8 mouse cellular contexts compared by ENCODE assay signal in genomic region chr7:28370977-28371513, GRCm38 (mm10). TPM values are rescaled to one million over a fixed set of nuclear protein-coding genes. Genes with fewer than 3 reads are reported as not detected.
DNase-seq lines count a peak whose midpoint lies in the region; ATAC-seq and TF ChIP-seq lines count a peak whose summit lies in the region.

No protein-coding gene starts in this region.

- no peaks in the 10 kb centered on the region for H3K36me3 ChIP-seq in heart, adult 2 months (ENCODE audit: control insufficient read depth, insufficient read depth, low read length)
- peaks cover 12% of the 10 kb centered on the region for H3K36me3 ChIP-seq in embryonic facial prominence, embryonic 11.5 days (replicated peaks; ENCODE audit: control insufficient read depth, insufficient read depth, low read depth, low read length)
- peaks cover 7% of the 10 kb centered on the region for H3K36me3 ChIP-seq in intestine, embryonic 16.5 days (ENCODE audit: control insufficient read depth, insufficient read depth, low read length)

- H3K4me3 ChIP-seq in heart, adult 2 months = peak overlapping the region; percentile 77
- H3K4me3 ChIP-seq in embryonic facial prominence, embryonic 11.5 days (ENCODE audit: low read depth, low read length) = peak overlapping the region; percentile 89
- H3K4me3 ChIP-seq in intestine, embryonic 16.5 days (ENCODE audit: low read length) = peak overlapping the region; percentile 83

- no peak for TF ChIP-seq EP300 in heart, adult 2 months (IDR thresholded peaks at IDR 0.05; ENCODE audit: insufficient read depth, low read depth, low read length)

- DNase-seq in heart, adult 2 months = peak in 1 of 2 experiments; percentile 35
- DNase-seq in heart, postnatal 25 days (ENCODE audit: low spot score) = no peak
- DNase-seq in embryonic facial prominence, embryonic 11.5 days (ENCODE audit: low spot score) = no peak
- peak; percentile 64 for DNase-seq in lung, postnatal 14 days
- no peak for DNase-seq in frontal cortex, postnatal 10 days (ENCODE audit: low spot score in 2 of 2)
- DNase-seq in adrenal gland, postnatal 4 days (ENCODE audit: low spot score in 2 of 2) = no peak
- DNase-seq in retina, postnatal 1 day = no peak

- no peak for ATAC-seq in embryonic facial prominence, embryonic 11.5 days (replicated peaks; ENCODE audit: insufficient number of reproducible peaks, low FRiP score, low TSS enrichment, low read depth)
- no peak for ATAC-seq in intestine, embryonic 16.5 days

- peaks cover 12% of the 10 kb centered on the region for H3K4me1 ChIP-seq in heart, adult 2 months (ENCODE audit: control insufficient read depth, insufficient read depth, low read length)
- H3K4me1 ChIP-seq in embryonic facial prominence, embryonic 11.5 days (ENCODE audit: control insufficient read depth, insufficient read depth, low read length) = peaks cover 4% of the 10 kb centered on the region
- peaks cover 28% of the 10 kb centered on the region for H3K4me1 ChIP-seq in intestine, embryonic 16.5 days (ENCODE audit: control insufficient read depth, insufficient read depth, low read length)

- WGBS in heart, adult 2 months = 17% methylated on average over 11 of the region's 11 CpGs
- 10% methylated on average over 11 of the region's 11 CpGs for WGBS in embryonic facial prominence, embryonic 11.5 days
- WGBS in intestine, embryonic 16.5 days = 2% methylated on average over 11 of the region's 11 CpGs

- TF ChIP-seq POLR2A in heart, adult 2 months (IDR thresholded peaks at IDR 0.05; ENCODE audit: insufficient read depth, low read depth, low read length) = 0 out of 2 replicates have a peak, but pooled peaks have one; percentile 30

- H3K9me3 ChIP-seq in embryonic facial prominence, embryonic 11.5 days (replicated peaks; ENCODE audit: control insufficient read depth, low read length) = no peaks in the 10 kb centered on the region
- H3K9me3 ChIP-seq in intestine, embryonic 16.5 days (ENCODE audit: control insufficient read depth, low read length) = no peaks in the 10 kb centered on the region

- peak overlapping the region; percentile 82 for H3K4me2 ChIP-seq in embryonic facial prominence, embryonic 11.5 days (ENCODE audit: low read depth, low read length)
- H3K4me2 ChIP-seq in intestine, embryonic 16.5 days (ENCODE audit: low read depth, low read length) = peak overlapping the region; percentile 88

- no peaks in the 10 kb centered on the region for H3K27me3 ChIP-seq in heart, adult 2 months (ENCODE audit: control insufficient read depth, insufficient read depth, low read length)
- H3K27me3 ChIP-seq in embryonic facial prominence, embryonic 11.5 days (ENCODE audit: control insufficient read depth, insufficient read depth, low read length) = no peaks in the 10 kb centered on the region
- no peaks in the 10 kb centered on the region for H3K27me3 ChIP-seq in intestine, embryonic 16.5 days (replicated peaks; ENCODE audit: control insufficient read depth, insufficient read depth, low read length)

- TF ChIP-seq CTCF in heart, adult 2 months (IDR thresholded peaks at IDR 0.05) = no peak

- intact Hi-C loops in heart, adult 2 months (cut with DNase I) = loop anchor here (1.0 to 5.0 kb wide), 2 partner anchors 20 to 226 kb away; partner anchors contain the start of genes Pak4 and Samd4b
- intact Hi-C loops in heart, postnatal 25 days (cut with DNase I) = loop anchor here (2.0 kb wide), 1 partner anchor 20 kb away; the partner anchor contains the start of gene Rps16

- H3K79me2 ChIP-seq in heart, adult 2 months (replicated peaks; ENCODE audit: control insufficient read depth, insufficient read depth, low read length) = no peaks in the 10 kb centered on the region; the same call in none of the 2 replicates

- H3K27ac ChIP-seq in heart, adult 2 months = peak overlapping the region; percentile 85
- peak overlapping the region; percentile 93 for H3K27ac ChIP-seq in embryonic facial prominence, embryonic 11.5 days (replicated peaks; ENCODE audit: low read depth, low read length)
- peak overlapping the region; percentile 95 for H3K27ac ChIP-seq in intestine, embryonic 16.5 days (ENCODE audit: low read length)

- peak overlapping the region; percentile 93 for H3K9ac ChIP-seq in heart, adult 2 months (ENCODE audit: low read depth, low read length)
- peak overlapping the region; percentile 96 for H3K9ac ChIP-seq in embryonic facial prominence, embryonic 11.5 days (replicated peaks; ENCODE audit: low read length)
- H3K9ac ChIP-seq in intestine, embryonic 16.5 days (ENCODE audit: low read depth, low read length) = peak overlapping the region; percentile 95

RNA-seq across cellular contexts. Expression of gene Plekhg2, which starts 1.4 kb away (rescaled TPM):
- total RNA-seq in heart, adult 2 months (2021) = 10 to 100 TPM; 10.4 to 14.3 TPM
- polyA plus RNA-seq in heart, adult 2 months (2012; rRNA removed) = 15.9 and 16.3 TPM in 2 replicates
- total RNA-seq in heart, postnatal 25 days (2021) = 10 to 100 TPM; 13.1 to 20.4 TPM
- 38.8 and 50.0 TPM in 2 replicates for polyA plus RNA-seq in embryonic facial prominence, embryonic 11.5 days (2014; fragmentation: Nextera tagmentation; extraction: Ambion mirVana)
- polyA plus RNA-seq in intestine, embryonic 16.5 days (2015; fragmentation: Nextera tagmentation; extraction: Ambion mirVana) = 37.9 and 38.2 TPM in 2 replicates
- 10 to 100 TPM; 39.3 to 47.2 TPM for total RNA-seq in adrenal gland, postnatal 4 days (2021)

RNA-seq across cellular contexts. Expression of gene Zfp36, which starts 9.0 kb away (rescaled TPM):
- total RNA-seq in heart, adult 2 months (2021) = 10 to 100 TPM; 19.4 to 26.3 TPM
- 26.1 and 28.2 TPM in 2 replicates for polyA plus RNA-seq in heart, adult 2 months (2012; rRNA removed)
- 10 to 100 TPM; 14.1 to 18.0 TPM for total RNA-seq in heart, postnatal 25 days (2021)
- 4.7 and 5.5 TPM in 2 replicates for polyA plus RNA-seq in embryonic facial prominence, embryonic 11.5 days (2014; fragmentation: Nextera tagmentation; extraction: Ambion mirVana)
- polyA plus RNA-seq in intestine, embryonic 16.5 days (2015; fragmentation: Nextera tagmentation; extraction: Ambion mirVana) = 37.3 and 43.6 TPM in 2 replicates
- total RNA-seq in adrenal gland, postnatal 4 days (2021) = 10 to 100 TPM; 12.0 to 13.3 TPM

RNA-seq across cellular contexts. Expression of gene Rps16, which starts 20.6 kb away (rescaled TPM):
- total RNA-seq in heart, adult 2 months (2021) = 100 to 1,000 TPM; 496 to 556 TPM
- polyA plus RNA-seq in heart, adult 2 months (2012; rRNA removed) = 312 and 411 TPM in 2 replicates
- 100 to 1,000 TPM; 489 to 520 TPM for total RNA-seq in heart, postnatal 25 days (2021)
- polyA plus RNA-seq in embryonic facial prominence, embryonic 11.5 days (2014; fragmentation: Nextera tagmentation; extraction: Ambion mirVana) = 988 and 991 TPM in 2 replicates
- 977 and 1,010 TPM in 2 replicates for polyA plus RNA-seq in intestine, embryonic 16.5 days (2015; fragmentation: Nextera tagmentation; extraction: Ambion mirVana)
- 1,000 to 10,000 TPM; 1,647 to 1,689 TPM for total RNA-seq in adrenal gland, postnatal 4 days (2021)

RNA-seq across cellular contexts. Expression of gene Med29, which starts 21.5 kb away (rescaled TPM):
- total RNA-seq in heart, adult 2 months (2021) = 10 to 100 TPM; 20.8 to 21.5 TPM
- polyA plus RNA-seq in heart, adult 2 months (2012; rRNA removed) = 48.8 and 50.4 TPM in 2 replicates
- 10 to 100 TPM; 18.2 to 20.9 TPM for total RNA-seq in heart, postnatal 25 days (2021)
- 50.1 and 50.6 TPM in 2 replicates for polyA plus RNA-seq in embryonic facial prominence, embryonic 11.5 days (2014; fragmentation: Nextera tagmentation; extraction: Ambion mirVana)
- 52.6 and 53.9 TPM in 2 replicates for polyA plus RNA-seq in intestine, embryonic 16.5 days (2015; fragmentation: Nextera tagmentation; extraction: Ambion mirVana)
- total RNA-seq in adrenal gland, postnatal 4 days (2021) = 10 to 100 TPM; 24.2 to 26.1 TPM

RNA-seq across cellular contexts. Expression of gene Paf1, which starts 21.7 kb away (rescaled TPM):
- 10 to 100 TPM; 41.3 to 42.1 TPM for total RNA-seq in heart, adult 2 months (2021)
- polyA plus RNA-seq in heart, adult 2 months (2012; rRNA removed) = 63.8 and 67.0 TPM in 2 replicates
- 10 to 100 TPM; 40.6 to 44.3 TPM for total RNA-seq in heart, postnatal 25 days (2021)
- polyA plus RNA-seq in embryonic facial prominence, embryonic 11.5 days (2014; fragmentation: Nextera tagmentation; extraction: Ambion mirVana) = 80.0 and 81.4 TPM in 2 replicates
- 69.2 and 78.7 TPM in 2 replicates for polyA plus RNA-seq in intestine, embryonic 16.5 days (2015; fragmentation: Nextera tagmentation; extraction: Ambion mirVana)
- 10 to 100 TPM; 71.8 to 93.4 TPM for total RNA-seq in adrenal gland, postnatal 4 days (2021)
